Mouse (Mus musculus) stomach, postnatal 0 days (tissue): ENCODE measurements around the gene Gm32717.
"Not testable (repeated sequence)": the region's sequence is repeated elsewhere in the genome, so short reads cannot be mapped to it uniquely, and the experiment has no call there.

Experiments
- CTCF ChIP-seq: IDR thresholded peaks from 2 replicates; pipeline ENCODE4 v1.5.1; 2016; ENCODE audit warnings: antibody characterized with exemption, low read depth, mild to moderate bottlenecking, moderate library complexity
- EP300 ChIP-seq: optimal IDR thresholded peaks from 2 replicates; pipeline ENCODE3; 2016; ENCODE audit warnings: antibody characterized with exemption

DNA sequence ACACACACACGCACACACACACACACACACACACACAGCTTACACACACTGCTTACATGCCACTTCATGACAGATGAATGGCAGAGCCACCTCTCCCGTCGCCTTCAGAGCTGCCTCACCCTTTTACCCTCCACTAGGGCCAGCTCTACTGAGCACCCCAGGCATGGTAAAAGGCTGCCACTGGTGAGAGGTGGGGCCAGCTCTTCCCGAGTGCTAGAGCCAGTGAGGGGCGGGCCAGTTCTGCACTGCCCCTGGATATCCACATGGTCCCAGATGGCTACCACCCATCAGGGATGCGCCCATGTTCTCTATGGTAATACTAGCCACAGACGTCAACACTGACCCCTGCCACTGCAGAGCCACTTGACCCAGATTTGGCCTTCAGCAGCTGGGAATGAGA is 42.0 kb upstream of the Gm32717 start:
- not testable (repeated sequence) for TF ChIP-seq CTCF, EP300
